Mouse (Mus musculus) G1E (cell line): ENCODE results near the gene Slc9a9. TPM values are rescaled to one million over a fixed set of nuclear protein-coding genes. Genes with fewer than 3 reads are reported as not detected.

ENCODE experiments used
- ATAC-seq: 2 replicates; pipeline ENCODE4 v1.8.0; 2016; ENCODE audit warnings: mild to moderate bottlenecking; ENCODE audit not compliant: insufficient number of reproducible peaks, poor library complexity, low FRiP score, severe bottlenecking; ENCODE audit errors: extremely low read depth
- DNase-seq: peaks from one replicate; pipeline ENCODE4 v3.0.0; 2012; ENCODE audit warnings: low spot score
- H3K27me3 ChIP-seq: 2 replicates; pipeline ENCODE4 v1.6.1; 2012; ENCODE audit warnings: mild to moderate bottlenecking, low read length, inconsistent platforms; ENCODE audit not compliant: insufficient read depth
- H3K36me3 ChIP-seq: replicated peaks from 2 replicates; pipeline ENCODE3; 2012; ENCODE audit warnings: mild to moderate bottlenecking, inconsistent platforms
- H3K4me1 ChIP-seq: 2 replicates; pipeline ENCODE4 v1.6.1; 2012; ENCODE audit warnings: low read depth, low read length, inconsistent platforms, mixed read lengths; ENCODE audit not compliant: insufficient read depth
- H3K4me3 ChIP-seq: 2 replicates; pipeline ENCODE4 v1.5.1; 2012; ENCODE audit warnings: low read depth, mild to moderate bottlenecking, inconsistent platforms, low read length, moderate library complexity, mixed read lengths
- H3K9me3 ChIP-seq: replicated peaks from 2 replicates; pipeline ENCODE4 v1.6.1; 2012; ENCODE audit warnings: inconsistent platforms
- CTCF ChIP-seq: IDR thresholded peaks from 2 replicates; pipeline ENCODE4 v1.5.1; 2012; ENCODE audit warnings: low read depth, low read length, inconsistent platforms, mixed read lengths
- GATA1 ChIP-seq: IDR thresholded peaks from 2 replicates; pipeline ENCODE4 v1.6.1; 2012; ENCODE audit warnings: borderline replicate concordance, low read length, inconsistent platforms, mixed read lengths
- GATA2 ChIP-seq: IDR thresholded peaks from 2 replicates; pipeline ENCODE4 v1.6.1; 2012; ENCODE audit warnings: low read depth, low read length, inconsistent platforms, borderline replicate concordance
- POLR2AphosphoS5 ChIP-seq: IDR thresholded peaks from 2 replicates; pipeline ENCODE4 v1.6.1; 2012; ENCODE audit warnings: low read depth, low read length, inconsistent platforms; ENCODE audit not compliant: insufficient replicate concordance
- TAL1 ChIP-seq: conservative IDR thresholded peaks from 2 replicates; pipeline ENCODE4 v1.6.1; 2012; ENCODE audit warnings: low read depth, low read length, inconsistent platforms, mixed read lengths
- polyA plus RNA-seq: library from polyadenylated mRNA; stranded (reverse); fragments of >175 nt; gene quantifications from 2 replicates; pipeline ENCODE4 v1.2.3, GENCODE M21; 2012
- total RNA-seq, 2 experiments: library from RNA; stranded (forward) in 1 of 2; stranded (reverse) in 1 of 2; fragments of 200-1000 nt in 1 of 2; fragments of >200 nt in 1 of 2; fragmentation: Nextera tagmentation in 1 of 2; gene quantifications; 2 replicates each; pipeline ENCODE4 v1.2.3; 2014 to 2017

Slc9a9 gene
- total and polyA plus RNA-seq, 3 experiments: 0.11 TPM; not detected in 2

GRCm38 (mm10) chr9:94955645-94956044 is 285.9 kb downstream of the Slc9a9 start:
- H3K9me3 ChIP-seq: peaks cover 18% of the 10 kb centered on the region
- DNase-seq (no peak), ATAC-seq (no peak)
- H3K4me1 ChIP-seq: no peaks in the 10 kb centered on the region
- no peak overlapping the region for H3K4me3 ChIP-seq
- no peaks in the 10 kb centered on the region for H3K27me3 ChIP-seq
- TF ChIP-seq POLR2AphosphoS5 (no peak), GATA2 (no peak), TAL1 (no peak), GATA1 (no peak), CTCF (no peak)
- no peaks in the 10 kb centered on the region for H3K36me3 ChIP-seq

- Histone ChIP-seq H3K27me3 (no peaks in the 10 kb centered on the region), H3K4me3 (no peak overlapping the region), H3K36me3 (no peaks in the 10 kb centered on the region), H3K4me1 (no peaks in the 10 kb centered on the region), H3K9me3 (peaks cover 25% of the 10 kb centered on the region)
- TF ChIP-seq POLR2AphosphoS5: no peak
- TF ChIP-seq GATA2: no peak
- TF ChIP-seq GATA1: no peak
- no peak for DNase-seq
- no peak; the same call in 1 of the 2 replicates for ATAC-seq
These were observed 288.7 kb downstream of the Slc9a9 start for GRCm38 (mm10) chr9:94958382-94958781.

- H3K9me3 ChIP-seq: peaks cover 12% of the 10 kb centered on the region
These were observed 298.9 kb downstream of the Slc9a9 start for GRCm38 (mm10) chr9:94968596-94969120.

GRCm38 (mm10) chr9:94969131-94969530 is 299.4 kb downstream of the Slc9a9 start:
- ATAC-seq (no peak), DNase-seq (no peak)
- Histone ChIP-seq H3K9me3 (peaks cover 10% of the 10 kb centered on the region), H3K27me3 (no peaks in the 10 kb centered on the region), H3K36me3 (no peaks in the 10 kb centered on the region), H3K4me1 (no peaks in the 10 kb centered on the region), H3K4me3 (no peak overlapping the region)
- TF ChIP-seq GATA1: no peak
- no peak for TF ChIP-seq GATA2
- TF ChIP-seq TAL1: no peak
- TF ChIP-seq CTCF: no peak

More at GRCm38 (mm10) chr9:94968596-94969120, 298.9 kb downstream of the Slc9a9 start:
- TF ChIP-seq POLR2AphosphoS5: no peak
- TF ChIP-seq GATA1: no peak
- no peak for TF ChIP-seq TAL1
- no peak for TF ChIP-seq CTCF
- TF ChIP-seq GATA2: no peak
- no peak for ATAC-seq
- Histone ChIP-seq H3K4me3 (no peak overlapping the region), H3K4me1 (no peaks in the 10 kb centered on the region), H3K27me3 (no peaks in the 10 kb centered on the region), H3K36me3 (no peaks in the 10 kb centered on the region)
- DNase-seq: no peak

- no peaks in the 10 kb centered on the region for H3K27me3 ChIP-seq
- peaks cover 11% of the 10 kb centered on the region for H3K9me3 ChIP-seq
- no peak for TF ChIP-seq CTCF
- no peak for TF ChIP-seq POLR2AphosphoS5
- TF ChIP-seq GATA2: no peak
- TF ChIP-seq GATA1: no peak
- TF ChIP-seq TAL1: no peak
- DNase-seq: no peak
- no peak overlapping the region for H3K4me3 ChIP-seq
- no peak for ATAC-seq
- H3K4me1 ChIP-seq: no peaks in the 10 kb centered on the region
- H3K36me3 ChIP-seq: no peaks in the 10 kb centered on the region
These were observed 302.3 kb downstream of the Slc9a9 start for GRCm38 (mm10) chr9:94972021-94972420.

GRCm38 (mm10) chr9:94972693-94973092 is 303.0 kb downstream of the Slc9a9 start:
- H3K36me3 ChIP-seq: no peaks in the 10 kb centered on the region
- no peaks in the 10 kb centered on the region for H3K27me3 ChIP-seq
- no peak for DNase-seq
- TF ChIP-seq POLR2AphosphoS5: no peak
- TF ChIP-seq GATA2: no peak
- no peak for TF ChIP-seq GATA1
- TF ChIP-seq TAL1: no peak
- TF ChIP-seq CTCF: no peak
- no peak for ATAC-seq
- peaks cover 11% of the 10 kb centered on the region for H3K9me3 ChIP-seq
- no peak overlapping the region for H3K4me3 ChIP-seq
- no peaks in the 10 kb centered on the region for H3K4me1 ChIP-seq

- H3K9me3 ChIP-seq: peaks cover 16% of the 10 kb centered on the region
- H3K36me3 ChIP-seq: no peaks in the 10 kb centered on the region
- DNase-seq (no peak), ATAC-seq (no peak)
- H3K4me1 ChIP-seq: no peaks in the 10 kb centered on the region
- H3K4me3 ChIP-seq: no peak overlapping the region
- TF ChIP-seq GATA2 (no peak), TAL1 (no peak), GATA1 (no peak), CTCF (no peak), POLR2AphosphoS5 (no peak)
- H3K27me3 ChIP-seq: no peaks in the 10 kb centered on the region
These were observed 306.5 kb downstream of the Slc9a9 start for GRCm38 (mm10) chr9:94976191-94976590.
